Mouse (Mus musculus): ENCODE measurements around the gene Slpi.

DNA sequence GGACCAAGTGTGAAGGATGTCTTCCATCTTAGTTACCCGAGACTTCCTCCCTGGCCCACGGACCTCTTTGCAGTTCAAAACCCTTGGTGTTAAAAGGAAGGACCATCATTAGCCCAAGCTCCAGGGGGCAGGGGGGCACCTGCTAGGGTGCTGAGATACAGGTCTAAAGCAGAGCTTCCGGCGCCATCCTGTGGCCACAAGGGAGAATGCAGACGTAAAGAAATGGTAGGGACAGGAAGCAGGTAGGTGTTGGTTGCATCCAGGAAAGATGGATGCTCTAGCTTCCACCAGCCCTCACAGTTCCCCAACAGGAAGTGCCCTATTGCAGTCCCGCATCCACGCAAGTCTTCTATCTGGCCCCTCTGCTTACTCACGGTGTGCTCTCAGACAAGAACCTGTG lies 1.9 kb downstream of the Slpi start:
- TF ChIP-seq CTCF (IDR thresholded peaks at IDR 0.05; ENCODE audit: low read depth, low read length), result no peak
- TF ChIP-seq GATA2 (IDR thresholded peaks at IDR 0.05; ENCODE audit: borderline replicate concordance, low read depth, low read length), result no peak

Data from G1E (cell line).